Mouse (Mus musculus): ENCODE measurements around the gene Clec4d. TPM values are rescaled to one million over a fixed set of nuclear protein-coding genes. Genes with fewer than 3 reads are reported as not detected.
"Not testable (repeated sequence)": the region's sequence is repeated elsewhere in the genome, so short reads cannot be mapped to it uniquely, and the experiment has no call there.

The Clec4d gene
- total RNA-seq, 1 experiment: not detected

DNA sequence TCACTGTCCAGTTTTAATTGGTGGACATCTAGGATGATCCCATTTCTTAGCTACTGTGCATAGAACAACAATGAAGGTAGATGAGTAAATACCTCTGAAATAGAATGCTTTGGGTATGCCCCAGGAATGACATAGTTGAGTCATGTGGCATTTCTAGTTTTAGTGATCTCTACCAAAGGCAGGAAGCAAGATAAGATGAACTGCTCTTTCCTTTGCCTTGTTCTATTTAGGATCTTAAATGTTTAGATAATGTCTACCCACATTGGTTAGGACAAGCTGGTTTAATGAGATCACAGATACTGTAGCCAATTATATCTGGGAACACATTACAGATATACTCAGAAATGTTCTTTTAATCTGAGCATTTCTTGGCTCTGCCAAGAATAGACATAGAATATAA is 24.3 kb upstream of the Clec4d start:
- Histone ChIP-seq H3K9me3 (ENCODE audit: control insufficient read depth, insufficient read depth, low read depth, low read length) (no peaks in the 10 kb centered on the region), H3K4me3 (ENCODE audit: insufficient read depth in 1 of 2, low read depth in 1 of 2, low read length in 2 of 2, poor library complexity in 1 of 2, severe bottlenecking in 1 of 2) (no peak overlapping the region), H3K36me3 (ENCODE audit: control insufficient read depth, insufficient read depth, low read length, poor library complexity, severe bottlenecking) (no peaks in the 10 kb centered on the region), H3K9ac (ENCODE audit: insufficient read depth, low read depth, low read length, poor library complexity, severe bottlenecking) (no peak overlapping the region), H3K4me1 (ENCODE audit: control insufficient read depth in 2 of 2, insufficient read depth in 2 of 2, low read length in 2 of 2, poor library complexity in 1 of 2) (no peaks in the 10 kb centered on the region), H3K27ac (ENCODE audit: insufficient read depth, low read depth, low read length, poor library complexity, severe bottlenecking) (no peak overlapping the region)
- TF ChIP-seq ZC3H11A (IDR thresholded peaks at IDR 0.05; ENCODE audit: borderline replicate concordance, low read depth, low read length): no peak
- no peak for TF ChIP-seq ZNF384 (IDR thresholded peaks at IDR 0.05; ENCODE audit: low read depth, low read length)
- no peak for TF ChIP-seq MAFK (IDR thresholded peaks at IDR 0.05; ENCODE audit: insufficient read depth, low read depth, low read length)
- TF ChIP-seq CHD2 (IDR thresholded peaks at IDR 0.05; ENCODE audit: low read depth, low read length): no peak
- no peak for TF ChIP-seq HCFC1 (IDR thresholded peaks at IDR 0.05; ENCODE audit: borderline replicate concordance, insufficient read depth, low read length)
- no peak for DNase-seq (ENCODE audit: low read depth, low spot score)
- in situ Hi-C loops (cut with MboI; ENCODE audit: low sequenced_read_pairs in 2 of 2, unreplicated experiment in 2 of 2): no loop called here

DNA sequence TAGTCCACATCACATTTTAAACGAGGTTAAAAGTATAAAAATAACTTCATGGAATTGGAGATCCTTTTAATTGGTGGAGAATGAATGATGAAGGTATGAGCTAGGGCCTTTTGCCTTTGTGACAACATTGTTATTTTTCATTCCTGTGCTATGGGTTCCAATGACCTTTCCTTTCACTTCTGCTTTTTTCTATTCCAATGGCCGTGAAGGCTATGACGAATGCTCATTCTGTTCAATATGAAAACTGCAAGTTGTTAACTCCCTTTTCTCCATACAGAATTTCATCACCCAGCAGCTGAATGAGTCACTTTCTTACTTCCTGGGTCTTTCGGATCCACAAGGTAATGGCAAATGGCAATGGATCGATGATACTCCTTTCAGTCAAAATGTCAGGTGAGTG is 17.7 kb upstream of the Clec4d start:
- Histone ChIP-seq H3K4me3 (ENCODE audit: insufficient read depth in 1 of 2, low read depth in 1 of 2, low read length in 2 of 2, poor library complexity in 1 of 2, severe bottlenecking in 1 of 2) (no peak overlapping the region), H3K4me1 (ENCODE audit: control insufficient read depth in 2 of 2, insufficient read depth in 2 of 2, low read length in 2 of 2, poor library complexity in 1 of 2) (no peaks in the 10 kb centered on the region), H3K27ac (ENCODE audit: insufficient read depth, low read depth, low read length, poor library complexity, severe bottlenecking) (no peak overlapping the region), H3K36me3 (ENCODE audit: control insufficient read depth, insufficient read depth, low read length, poor library complexity, severe bottlenecking) (no peaks in the 10 kb centered on the region), H3K9ac (ENCODE audit: insufficient read depth, low read depth, low read length, poor library complexity, severe bottlenecking) (no peak overlapping the region), H3K9me3 (ENCODE audit: control insufficient read depth, insufficient read depth, low read depth, low read length) (no peaks in the 10 kb centered on the region)
- no peak for TF ChIP-seq CHD2 (IDR thresholded peaks at IDR 0.05; ENCODE audit: low read depth, low read length)
- TF ChIP-seq ZNF384 (IDR thresholded peaks at IDR 0.05; ENCODE audit: low read depth, low read length): no peak
- TF ChIP-seq MAFK (IDR thresholded peaks at IDR 0.05; ENCODE audit: insufficient read depth, low read depth, low read length): no peak
- no peak for TF ChIP-seq ZC3H11A (IDR thresholded peaks at IDR 0.05; ENCODE audit: borderline replicate concordance, low read depth, low read length)
- no peak for TF ChIP-seq HCFC1 (IDR thresholded peaks at IDR 0.05; ENCODE audit: borderline replicate concordance, insufficient read depth, low read length)
- in situ Hi-C loops (cut with MboI; ENCODE audit: low sequenced_read_pairs in 2 of 2, unreplicated experiment in 2 of 2): no loop called here
- no peak for DNase-seq (ENCODE audit: low read depth, low spot score)

DNA sequence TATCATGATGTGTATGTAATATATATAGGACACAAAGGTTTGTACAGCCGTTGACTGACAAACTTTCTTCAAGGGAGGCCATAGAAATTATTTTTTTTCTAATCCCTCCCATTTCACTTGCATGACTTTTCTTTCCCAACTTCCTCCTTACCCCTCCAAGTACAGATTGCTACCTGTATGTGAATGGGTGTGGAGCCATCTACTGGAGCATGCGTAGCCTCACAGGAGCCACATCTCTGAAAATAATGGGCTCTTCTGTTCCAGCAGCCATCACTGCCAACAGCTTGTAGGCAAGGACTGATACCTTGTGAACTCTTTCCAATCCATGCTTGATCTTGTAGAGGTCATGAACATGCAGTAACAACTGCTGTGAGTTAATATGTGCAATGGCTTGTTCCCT is 13.0 kb upstream of the Clec4d start:
- H3K36me3 ChIP-seq (ENCODE audit: control insufficient read depth, insufficient read depth, low read length, poor library complexity, severe bottlenecking); H3K4me3 ChIP-seq (ENCODE audit: insufficient read depth in 1 of 2, low read depth in 1 of 2, low read length in 2 of 2, poor library complexity in 1 of 2, severe bottlenecking in 1 of 2); H3K4me1 ChIP-seq (ENCODE audit: control insufficient read depth in 2 of 2, insufficient read depth in 2 of 2, low read length in 2 of 2, poor library complexity in 1 of 2); in situ Hi-C loops (cut with MboI; ENCODE audit: low sequenced_read_pairs in 2 of 2, unreplicated experiment in 2 of 2); H3K9ac ChIP-seq (ENCODE audit: insufficient read depth, low read depth, low read length, poor library complexity, severe bottlenecking); DNase-seq (ENCODE audit: low read depth, low spot score); H3K9me3 ChIP-seq (ENCODE audit: control insufficient read depth, insufficient read depth, low read depth, low read length); H3K27ac ChIP-seq (ENCODE audit: insufficient read depth, low read depth, low read length, poor library complexity, severe bottlenecking): not testable (repeated sequence)

DNA sequence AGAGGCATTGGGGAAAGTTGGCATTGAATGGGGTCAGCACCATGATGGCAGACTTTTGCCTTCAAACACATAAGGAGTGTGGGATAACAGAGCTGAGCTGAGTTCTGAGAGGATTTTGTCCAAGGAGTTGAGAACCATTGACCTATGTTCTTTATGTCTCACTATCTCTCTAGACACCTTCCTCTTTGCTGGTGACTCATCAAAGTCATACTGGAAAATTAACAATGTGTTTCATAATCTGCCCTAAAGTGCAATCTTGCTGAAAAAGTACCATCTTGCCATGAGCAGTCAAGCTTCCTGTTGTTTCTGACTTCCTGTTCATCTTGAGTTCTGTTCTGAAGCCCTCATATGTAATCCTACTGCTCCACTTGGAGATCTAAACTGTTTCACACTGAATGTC is 9.2 kb upstream of the Clec4d start:
- Histone ChIP-seq H3K4me1 (ENCODE audit: control insufficient read depth in 2 of 2, insufficient read depth in 2 of 2, low read length in 2 of 2, poor library complexity in 1 of 2) (no peaks in the 10 kb centered on the region), H3K36me3 (ENCODE audit: control insufficient read depth, insufficient read depth, low read length, poor library complexity, severe bottlenecking) (no peaks in the 10 kb centered on the region), H3K27ac (ENCODE audit: insufficient read depth, low read depth, low read length, poor library complexity, severe bottlenecking) (no peak overlapping the region), H3K9me3 (ENCODE audit: control insufficient read depth, insufficient read depth, low read depth, low read length) (no peaks in the 10 kb centered on the region), H3K4me3 (ENCODE audit: insufficient read depth in 1 of 2, low read depth in 1 of 2, low read length in 2 of 2, poor library complexity in 1 of 2, severe bottlenecking in 1 of 2) (no peak overlapping the region), H3K9ac (ENCODE audit: insufficient read depth, low read depth, low read length, poor library complexity, severe bottlenecking) (no peak overlapping the region)
- in situ Hi-C loops (cut with MboI; ENCODE audit: low sequenced_read_pairs in 2 of 2, unreplicated experiment in 2 of 2): no loop called here
- no peak for DNase-seq (ENCODE audit: low read depth, low spot score)
- TF ChIP-seq ZNF384 (IDR thresholded peaks at IDR 0.05; ENCODE audit: low read depth, low read length) (no peak), ZC3H11A (IDR thresholded peaks at IDR 0.05; ENCODE audit: borderline replicate concordance, low read depth, low read length) (no peak), MAFK (IDR thresholded peaks at IDR 0.05; ENCODE audit: insufficient read depth, low read depth, low read length) (no peak), HCFC1 (IDR thresholded peaks at IDR 0.05; ENCODE audit: borderline replicate concordance, insufficient read depth, low read length) (no peak), CHD2 (IDR thresholded peaks at IDR 0.05; ENCODE audit: low read depth, low read length) (no peak)

DNA sequence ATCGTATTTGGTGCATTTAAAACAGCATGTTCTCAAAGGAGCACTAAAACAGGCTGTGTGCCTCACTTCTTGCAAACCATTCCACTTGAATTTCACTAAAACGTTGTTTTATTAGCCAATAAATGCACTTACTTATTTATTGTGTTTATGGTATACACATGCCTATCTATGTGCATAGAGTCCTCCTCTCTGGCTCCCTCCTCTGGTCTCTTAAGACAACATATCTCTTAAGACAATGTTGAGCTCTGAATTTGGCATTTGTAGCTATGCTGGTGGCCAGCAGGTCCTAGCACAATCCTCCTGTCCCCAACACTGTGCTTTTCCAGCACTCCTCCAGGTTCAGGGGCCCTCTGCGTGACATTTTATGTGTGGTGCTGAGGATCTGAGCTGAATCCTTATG is 3.0 kb upstream of the Clec4d start:
- H3K4me1 ChIP-seq (ENCODE audit: control insufficient read depth in 2 of 2, insufficient read depth in 2 of 2, low read length in 2 of 2, poor library complexity in 1 of 2): no peaks in the 10 kb centered on the region
- TF ChIP-seq ZNF384 (IDR thresholded peaks at IDR 0.05; ENCODE audit: low read depth, low read length): no peak
- TF ChIP-seq ZC3H11A (IDR thresholded peaks at IDR 0.05; ENCODE audit: borderline replicate concordance, low read depth, low read length): no peak
- TF ChIP-seq MAFK (IDR thresholded peaks at IDR 0.05; ENCODE audit: insufficient read depth, low read depth, low read length): no peak
- TF ChIP-seq HCFC1 (IDR thresholded peaks at IDR 0.05; ENCODE audit: borderline replicate concordance, insufficient read depth, low read length): no peak
- TF ChIP-seq CHD2 (IDR thresholded peaks at IDR 0.05; ENCODE audit: low read depth, low read length): no peak
- no peaks in the 10 kb centered on the region for H3K36me3 ChIP-seq (ENCODE audit: control insufficient read depth, insufficient read depth, low read length, poor library complexity, severe bottlenecking)
- H3K9me3 ChIP-seq (ENCODE audit: control insufficient read depth, insufficient read depth, low read depth, low read length): no peaks in the 10 kb centered on the region
- no peak overlapping the region for H3K9ac ChIP-seq (ENCODE audit: insufficient read depth, low read depth, low read length, poor library complexity, severe bottlenecking)
- no peak overlapping the region for H3K4me3 ChIP-seq (ENCODE audit: insufficient read depth in 1 of 2, low read depth in 1 of 2, low read length in 2 of 2, poor library complexity in 1 of 2, severe bottlenecking in 1 of 2)
- H3K27ac ChIP-seq (ENCODE audit: insufficient read depth, low read depth, low read length, poor library complexity, severe bottlenecking): no peak overlapping the region
- in situ Hi-C loops (cut with MboI; ENCODE audit: low sequenced_read_pairs in 2 of 2, unreplicated experiment in 2 of 2): no loop called here
- DNase-seq (ENCODE audit: low read depth, low spot score): no peak
